In genomic region chr19:11660459-11660858, GRCm38 (mm10) we compare ENCODE assay signal across 37 mouse cellular contexts. TPM values are rescaled to one million over a fixed set of nuclear protein-coding genes. Genes with fewer than 3 reads are reported as not detected.
"Had no signal": no experiment of that assay in that cellular context is flagged by ENCODE, and none has a peak within 500 bp of the region (broad histone marks: within the 10 kb centered on the region; RNA-seq: fewer than 3 reads in every experiment).

TSS of gene Oosp2 (minus strand) at chr19:11660559.

- H3K4me1 ChIP-seq: heart, embryonic 13.5 days; heart, embryonic 15.5 days; hindbrain, embryonic 13.5 days; hindbrain, embryonic 15.5 days; kidney, embryonic 15.5 days; limb, embryonic 10.5 days; limb, embryonic 12.5 days had no signal

- DNase-seq: gastrocnemius, adult 2 months; gastrocnemius, postnatal 10 days; gastrocnemius, postnatal 25 days; heart, adult 11 months; heart, adult 2 months; heart, postnatal 14 days; heart, postnatal 36 days; kidney, adult 11 months; kidney, adult 2 months; kidney, adult 9 months; kidney, postnatal 14 days; kidney, postnatal 36 days had no signal

- H3K36me3 ChIP-seq: heart, embryonic 13.5 days; heart, embryonic 15.5 days; hindbrain, embryonic 13.5 days; hindbrain, embryonic 15.5 days; kidney, embryonic 15.5 days; limb, embryonic 10.5 days; limb, embryonic 12.5 days had no signal

- ATAC-seq: hindbrain, postnatal 0 days; intestine, embryonic 16.5 days had no signal

- H3K27ac ChIP-seq: gastrocnemius, adult 2 months; heart, adult 2 months; heart, embryonic 13.5 days; heart, embryonic 15.5 days; hindbrain, embryonic 13.5 days; hindbrain, embryonic 15.5 days; hindbrain, postnatal 0 days; kidney, embryonic 15.5 days; kidney, postnatal 0 days; left cerebral cortex, adult 2 months; limb, embryonic 10.5 days; limb, embryonic 12.5 days had no signal

- H3K4me3 ChIP-seq: gastrocnemius, adult 2 months; heart, adult 2 months; heart, embryonic 13.5 days; heart, embryonic 15.5 days; hindbrain, embryonic 13.5 days; hindbrain, embryonic 15.5 days; kidney, embryonic 15.5 days; left cerebral cortex, adult 2 months; limb, embryonic 10.5 days; limb, embryonic 12.5 days had no signal

- H3K4me2 ChIP-seq: heart, embryonic 11.5 days; heart, embryonic 13.5 days; heart, embryonic 15.5 days; hindbrain, embryonic 13.5 days; hindbrain, embryonic 15.5 days; kidney, embryonic 15.5 days; limb, embryonic 12.5 days had no signal

- H3K9me3 ChIP-seq: heart, embryonic 13.5 days; heart, embryonic 15.5 days; hindbrain, embryonic 13.5 days; hindbrain, embryonic 15.5 days; kidney, embryonic 15.5 days; limb, embryonic 10.5 days; limb, embryonic 12.5 days had no signal

- H3K9ac ChIP-seq: heart, embryonic 13.5 days; heart, embryonic 15.5 days; hindbrain, embryonic 13.5 days; hindbrain, embryonic 15.5 days; kidney, embryonic 15.5 days; limb, embryonic 12.5 days had no signal

- H3K27me3 ChIP-seq: heart, embryonic 13.5 days; heart, embryonic 15.5 days; hindbrain, embryonic 13.5 days; hindbrain, embryonic 15.5 days; kidney, embryonic 15.5 days; limb, embryonic 12.5 days had no signal

RNA-seq across cellular contexts. Expression of gene Oosp2, which starts in this region (rescaled TPM):
- total RNA-seq: gastrocnemius, adult 2 months; gastrocnemius, postnatal 10 days; gastrocnemius, postnatal 25 days; heart, adult 2 months; heart, postnatal 14 days; heart, postnatal 36 days; hindbrain, postnatal 0 days; layer of hippocampus, adult 18-20 months; layer of hippocampus, postnatal 10 days; layer of hippocampus, postnatal 25 days; left cerebral cortex, adult 2 months; left cerebral cortex, postnatal 14 days; left cerebral cortex, postnatal 36 days; liver, adult 2 months had no signal
- polyA plus RNA-seq: frontal cortex, adult 2 months; gonadal fat pad, adult 2 months; heart, adult 2 months; heart, embryonic 11.5 days; heart, embryonic 13.5 days; heart, embryonic 15.5 days; heart, postnatal 0 days; hindbrain, embryonic 11.5 days; hindbrain, embryonic 13.5 days; hindbrain, embryonic 15.5 days; hindbrain, postnatal 0 days; intestine, embryonic 14.5 days; intestine, embryonic 16.5 days; kidney, adult 2 months; kidney, embryonic 15.5 days; kidney, postnatal 0 days; large intestine, adult 2 months; limb, embryonic 10.5 days; limb, embryonic 12.5 days; limb, embryonic 14.5 days; liver, adult 2 months had no signal
